Mouse (Mus musculus) kidney, postnatal 4 days (tissue): ENCODE results near the gene Thsd7a.
A peak's percentile ranks its signal among the peaks of the same experiment; 100 is the strongest.

Source experiments
- DNase-seq, 2 experiments: peaks; one replicate each; pipeline ENCODE4 v3.0.0; 2021; ENCODE audit warnings: mixed read lengths in 2 of 2

Gene Thsd7a

GRCm38 (mm10) chr6:12748787-12749530 is at the start of gene Thsd7a:
Thsd7a (minus strand) TSS chr6:12749410.
- DNase-seq = peak; percentile 63 to 75

GRCm38 (mm10) chr6:12787129-12787528 is 37.9 kb upstream of the Thsd7a start:
- DNase-seq = no peak

GRCm38 (mm10) chr6:12786378-12786982 is 37.3 kb upstream of the Thsd7a start:
- no peak for DNase-seq

- no peak for DNase-seq
Observed at GRCm38 (mm10) chr6:12784918-12785618, 35.9 kb upstream of the Thsd7a start.

- DNase-seq = no peak
Observed at GRCm38 (mm10) chr6:12772799-12773198, 23.6 kb upstream of the Thsd7a start.

GRCm38 (mm10) chr6:12765191-12765590 is 16.0 kb upstream of the Thsd7a start:
- DNase-seq = no peak

- no peak for DNase-seq
Observed at GRCm38 (mm10) chr6:12764606-12765005, 15.4 kb upstream of the Thsd7a start.

GRCm38 (mm10) chr6:12763816-12764215 is 14.6 kb upstream of the Thsd7a start:
- no peak for DNase-seq

GRCm38 (mm10) chr6:12759328-12760193 is 10.4 kb upstream of the Thsd7a start:
- DNase-seq = no peak

GRCm38 (mm10) chr6:12752297-12752696 is 3.1 kb upstream of the Thsd7a start:
- DNase-seq = no peak

GRCm38 (mm10) chr6:12750441-12750840 is 1.2 kb upstream of the Thsd7a start:
- no peak for DNase-seq

GRCm38 (mm10) chr6:12749531-12750210 is 461 bp upstream of the Thsd7a start:
- no peak for DNase-seq

GRCm38 (mm10) chr6:12748454-12748786 is 790 bp downstream of the Thsd7a start:
- no peak for DNase-seq

- peak; percentile 7 to 29 for DNase-seq
Observed at GRCm38 (mm10) chr6:12747856-12748450, 1.3 kb downstream of the Thsd7a start.

GRCm38 (mm10) chr6:12742791-12743190 is 6.4 kb downstream of the Thsd7a start:
- no peak for DNase-seq

- DNase-seq = no peak
Observed at GRCm38 (mm10) chr6:12733924-12734323, 15.3 kb downstream of the Thsd7a start.

GRCm38 (mm10) chr6:12716071-12716470 is 33.1 kb downstream of the Thsd7a start:
- no peak for DNase-seq

GRCm38 (mm10) chr6:12712581-12712980 is 36.6 kb downstream of the Thsd7a start:
- DNase-seq = no peak

- DNase-seq = no peak
Observed at GRCm38 (mm10) chr6:12702925-12703324, 46.3 kb downstream of the Thsd7a start.

- DNase-seq = no peak
Observed at GRCm38 (mm10) chr6:12699089-12699488, 50.1 kb downstream of the Thsd7a start.

GRCm38 (mm10) chr6:12693689-12694088 is 55.5 kb downstream of the Thsd7a start:
- DNase-seq = no peak

GRCm38 (mm10) chr6:12693239-12693638 is 56.0 kb downstream of the Thsd7a start:
- DNase-seq = no peak
